Mouse (Mus musculus) heart, embryonic 11.5 days (tissue): ENCODE data around the gene Nanos2. TPM values are rescaled to one million over a fixed set of nuclear protein-coding genes. Genes with fewer than 3 reads are reported as not detected.

Experiments used
- ATAC-seq: fragments of 200-750 bp; cut with Nextera tagmentation; replicated peaks from 2 replicates; pipeline ENCODE4 v1.8.0; 2017; ENCODE audit warnings: moderate library complexity; ENCODE audit not compliant: insufficient number of reproducible peaks, low FRiP score, low TSS enrichment
- H3K27ac ChIP-seq: fragments of 300-500 bp; sonication (generic); 2 replicates; pipeline ENCODE4 v1.5.1; 2014; ENCODE audit warnings: mild to moderate bottlenecking, low read depth, low read length
- H3K27me3 ChIP-seq: fragments of 300-500 bp; sonication (generic); 2 replicates; pipeline ENCODE4 v1.6.1; 2014; ENCODE audit warnings: mild to moderate bottlenecking, low read length, mixed read lengths; ENCODE audit not compliant: control insufficient read depth, insufficient read depth
- H3K36me3 ChIP-seq: fragments of 300-500 bp; sonication (generic); 2 replicates; pipeline ENCODE4 v1.6.1; 2014; ENCODE audit warnings: mild to moderate bottlenecking, low read length, moderate library complexity, mixed read lengths; ENCODE audit not compliant: control insufficient read depth, insufficient read depth
- H3K4me1 ChIP-seq: fragments of 300-500 bp; sonication (generic); 2 replicates; pipeline ENCODE4 v1.6.1; 2014; ENCODE audit warnings: low read length; ENCODE audit not compliant: control insufficient read depth, insufficient read depth
- H3K4me2 ChIP-seq: fragments of 300-500 bp; sonication (generic); 2 replicates; pipeline ENCODE4 v1.6.1; 2014; ENCODE audit warnings: mild to moderate bottlenecking, moderate library complexity
- H3K4me3 ChIP-seq: fragments of 300-500 bp; sonication (generic); 2 replicates; pipeline ENCODE4 v1.5.1; 2014; ENCODE audit warnings: low read depth, low read length
- H3K9ac ChIP-seq: fragments of 300-500 bp; sonication (generic); 2 replicates; pipeline ENCODE4 v1.6.1; 2014; ENCODE audit warnings: mild to moderate bottlenecking, low read depth, low read length, moderate library complexity
- H3K9me3 ChIP-seq: fragments of 300-500 bp; sonication (generic); replicated peaks from 2 replicates; pipeline ENCODE4 v1.6.1; 2016; ENCODE audit warnings: low read length; ENCODE audit not compliant: control insufficient read depth
- WGBS: fragments of 180-500 bp; shearing (Covaris S2); extraction: QIAGEN DNeasy Blood & Tissue Kit; methylation state at CpG from one replicate; pipeline ENCODE4 v1.1.7; 2014; ENCODE audit not compliant: insufficient replicate concordance; 5-methylcytosine and 5-hydroxymethylcytosine counted together
- polyA plus RNA-seq: library from polyadenylated mRNA; unstranded; fragments of >200 nt; fragmentation: Nextera tagmentation; extraction: Ambion mirVana; gene quantifications from 2 replicates; pipeline ENCODE4 v1.2.1, GENCODE M21; 2014

The Nanos2 gene
- not detected in 2 replicates for polyA plus RNA-seq

- H3K9ac ChIP-seq: no peak within 1 kb of the TSS
- 56% methylated on average over 2 of the region's 2 CpGs for WGBS
- no peak within 1 kb of the TSS for H3K4me3 ChIP-seq
- H3K36me3 ChIP-seq: no peaks in the 10 kb centered on the region
- peaks cover 6% of the 10 kb centered on the region; the same call in 1 of the 2 replicates for H3K27me3 ChIP-seq
- peaks cover 9% of the 10 kb centered on the region; the same call in 1 of the 2 replicates for H3K4me1 ChIP-seq
- no peaks in the 10 kb centered on the region for H3K9me3 ChIP-seq
- ATAC-seq: no peak
- no peak within 1 kb of the TSS for H3K27ac ChIP-seq
- no peak within 1 kb of the TSS for H3K4me2 ChIP-seq
Measured at GRCm38 (mm10) chr7:18987100-18987499, at the start of gene Nanos2. TSS of gene Nanos2 (plus strand) at chr7:18987400.

GRCm38 (mm10) chr7:18942376-18942775, 44.8 kb upstream of the Nanos2 start:
- H3K36me3 ChIP-seq: no peaks in the 10 kb centered on the region
- WGBS: 47% methylated on average over 1 of the region's 1 CpGs

GRCm38 (mm10) chr7:18942815-18943214, 44.4 kb upstream of the Nanos2 start:
- ATAC-seq: no peak
- Histone ChIP-seq H3K9me3 (no peaks in the 10 kb centered on the region), H3K4me1 (no peaks in the 10 kb centered on the region), H3K36me3 (no peaks in the 10 kb centered on the region), H3K4me2 (no peak overlapping the region), H3K27me3 (no peaks in the 10 kb centered on the region), H3K9ac (no peak overlapping the region), H3K27ac (no peak overlapping the region), H3K4me3 (no peak overlapping the region)
- 39% methylated on average over 9 of the region's 9 CpGs for WGBS

More at GRCm38 (mm10) chr7:18942376-18942775, 44.8 kb upstream of the Nanos2 start:
- no peak overlapping the region for H3K9ac ChIP-seq
- ATAC-seq: no peak
- no peak overlapping the region for H3K4me2 ChIP-seq
- no peaks in the 10 kb centered on the region for H3K9me3 ChIP-seq
- H3K4me3 ChIP-seq: no peak overlapping the region
- no peaks in the 10 kb centered on the region for H3K27me3 ChIP-seq
- H3K27ac ChIP-seq: no peak overlapping the region
- no peaks in the 10 kb centered on the region for H3K4me1 ChIP-seq

GRCm38 (mm10) chr7:18948151-18948550, 39.0 kb upstream of the Nanos2 start:
- Histone ChIP-seq H3K9ac (no peak overlapping the region), H3K36me3 (no peaks in the 10 kb centered on the region), H3K4me2 (no peak overlapping the region), H3K27me3 (peaks cover 5% of the 10 kb centered on the region; the same call in 1 of the 2 replicates), H3K4me1 (peaks cover 3% of the 10 kb centered on the region; the same call in 1 of the 2 replicates), H3K27ac (no peak overlapping the region), H3K9me3 (no peaks in the 10 kb centered on the region), H3K4me3 (no peak overlapping the region)
- 60% methylated on average over 6 of the region's 6 CpGs for WGBS
- ATAC-seq: 0 out of 2 replicates have a peak, but pooled peaks have one; percentile 16

- H3K36me3 ChIP-seq: no peaks in the 10 kb centered on the region
- peaks cover 5% of the 10 kb centered on the region; the same call in 1 of the 2 replicates for H3K27me3 ChIP-seq
- no peaks in the 10 kb centered on the region for H3K9me3 ChIP-seq
- ATAC-seq: 0 out of 2 replicates have a peak, but pooled peaks have one; percentile 19
- peaks cover 3% of the 10 kb centered on the region; the same call in 1 of the 2 replicates for H3K4me1 ChIP-seq
- 31% methylated on average over 12 of the region's 12 CpGs for WGBS
- H3K4me3 ChIP-seq: no peak overlapping the region
- H3K4me2 ChIP-seq: no peak overlapping the region
- H3K9ac ChIP-seq: no peak overlapping the region
- H3K27ac ChIP-seq: no peak overlapping the region
Measured at GRCm38 (mm10) chr7:18949781-18950522, 37.2 kb upstream of the Nanos2 start.

- 23% methylated on average over 18 of the region's 18 CpGs for WGBS
- H3K4me1 ChIP-seq: peaks cover 3% of the 10 kb centered on the region; the same call in 1 of the 2 replicates
- H3K9me3 ChIP-seq: no peaks in the 10 kb centered on the region
- no peak overlapping the region for H3K4me2 ChIP-seq
- H3K9ac ChIP-seq: no peak overlapping the region
- peaks cover 5% of the 10 kb centered on the region for H3K27me3 ChIP-seq
- no peak overlapping the region for H3K4me3 ChIP-seq
- no peak overlapping the region for H3K27ac ChIP-seq
- ATAC-seq: no peak
- H3K36me3 ChIP-seq: no peaks in the 10 kb centered on the region
Measured at GRCm38 (mm10) chr7:18950523-18951315, 36.5 kb upstream of the Nanos2 start.

GRCm38 (mm10) chr7:18951397-18951796, 35.8 kb upstream of the Nanos2 start:
- Histone ChIP-seq H3K36me3 (no peaks in the 10 kb centered on the region), H3K27me3 (peaks cover 10% of the 10 kb centered on the region), H3K9ac (no peak overlapping the region), H3K4me3 (no peak overlapping the region), H3K4me1 (peaks cover 3% of the 10 kb centered on the region; the same call in 1 of the 2 replicates), H3K9me3 (no peaks in the 10 kb centered on the region), H3K4me2 (no peak overlapping the region), H3K27ac (no peak overlapping the region)
- 11% methylated on average over 15 of the region's 15 CpGs for WGBS
- no peak for ATAC-seq

GRCm38 (mm10) chr7:18957569-18958383, 29.4 kb upstream of the Nanos2 start:
- Histone ChIP-seq H3K9ac (peak overlapping the region; percentile 54), H3K27me3 (peaks cover 55% of the 10 kb centered on the region), H3K4me1 (peaks cover 7% of the 10 kb centered on the region; the same call in 1 of the 2 replicates), H3K27ac (no peak overlapping the region), H3K4me3 (peak overlapping the region; percentile 62), H3K4me2 (peak overlapping the region; percentile 98), H3K36me3 (no peaks in the 10 kb centered on the region), H3K9me3 (no peaks in the 10 kb centered on the region)
- ATAC-seq: peak; percentile 71
- under 1% methylated on average over 98 of the region's 107 CpGs for WGBS
